Mouse (Mus musculus) kidney, adult 8-10 months (tissue): ENCODE results near the gene Gm20219.
A peak's percentile ranks its signal among the peaks of the same experiment; 100 is the strongest.
"Not testable (repeated sequence)": the region's sequence is repeated elsewhere in the genome, so short reads cannot be mapped to it uniquely, and the experiment has no call there.

Experiments
- DNase-seq, 2 experiments: peaks; one replicate each; pipeline ENCODE4 v3.0.0; 2022

Gene Gm20219

DNA sequence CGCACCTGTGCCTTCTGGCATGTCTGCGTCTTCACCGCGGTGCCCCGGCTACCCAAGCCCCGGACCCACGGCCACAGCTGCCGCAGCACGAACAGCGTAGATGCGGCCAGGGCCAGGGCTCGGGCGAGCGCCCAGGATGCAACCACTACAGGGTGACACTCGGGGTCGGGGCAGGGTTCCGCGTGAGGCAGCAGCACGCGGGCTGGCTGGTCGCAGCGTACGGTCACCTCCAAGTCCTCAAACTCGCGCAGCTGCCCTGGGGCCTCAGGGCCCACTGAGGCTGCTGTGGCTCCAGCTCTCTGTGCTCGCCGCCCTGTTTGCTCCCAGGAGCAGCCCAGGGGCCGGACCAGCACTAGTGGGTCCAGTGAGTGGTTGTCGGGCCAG lies 42.5 kb downstream of the Gm20219 start:
- DNase-seq: no peak

DNA sequence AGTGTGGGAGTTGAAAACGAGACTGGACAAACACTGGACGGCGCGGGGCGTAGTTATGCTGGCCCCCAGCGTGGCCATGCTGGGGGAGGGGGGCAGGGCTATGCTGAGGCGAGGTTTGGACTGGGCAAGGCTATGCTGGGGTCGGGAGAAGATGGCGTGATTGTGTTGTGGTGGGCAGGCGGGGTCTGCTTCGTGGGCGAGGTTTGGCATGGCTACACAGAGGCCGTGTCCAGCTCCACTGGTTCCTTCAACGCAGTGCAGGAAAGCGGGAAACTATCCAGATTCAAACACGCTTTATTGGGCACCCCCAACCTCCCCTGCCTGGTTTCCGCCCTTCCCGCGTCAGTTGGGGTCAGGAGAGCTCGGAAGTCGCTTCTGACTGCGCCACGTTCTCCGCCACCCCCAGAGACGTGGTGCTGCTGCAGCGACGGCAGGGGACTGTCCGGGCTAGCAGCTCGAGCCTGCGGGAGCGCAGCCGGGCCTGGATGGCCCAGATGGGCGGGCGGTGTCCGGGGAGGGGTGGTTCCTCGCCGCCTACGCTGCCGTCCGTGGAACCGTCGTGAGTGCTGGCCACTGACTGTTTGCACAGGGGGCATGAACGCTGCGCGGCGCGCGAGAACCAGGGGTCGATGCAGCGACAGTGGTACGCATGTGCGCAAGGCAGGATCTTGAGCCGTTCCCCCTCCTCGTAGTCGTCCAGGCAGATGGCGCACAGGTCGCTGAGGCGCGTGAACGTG lies 43.0 kb downstream of the Gm20219 start:
- no peak for DNase-seq

DNA sequence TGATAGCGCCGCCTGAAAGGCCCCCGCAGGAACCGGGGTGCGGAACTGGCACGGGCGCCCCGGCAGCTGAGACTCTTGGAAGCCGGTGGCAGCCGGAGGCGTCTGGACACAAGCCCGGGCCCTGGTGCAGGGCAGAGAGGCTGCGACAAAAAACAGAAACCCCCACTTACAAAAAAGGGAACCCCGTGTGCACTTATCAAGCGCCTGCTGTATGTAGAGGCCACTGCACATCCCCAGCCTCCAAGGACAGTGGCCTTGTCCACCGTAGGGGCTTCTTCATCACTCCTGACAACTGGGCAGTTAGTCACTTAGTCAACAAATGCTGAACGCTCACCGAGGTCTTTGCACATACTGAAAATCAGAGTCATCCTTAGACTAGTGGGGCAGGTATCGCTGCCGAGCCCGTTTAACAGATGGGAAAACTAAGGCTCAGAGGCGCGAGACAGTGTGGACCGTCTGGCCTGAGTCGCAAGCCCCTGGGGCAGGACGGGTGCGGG lies 43.7 kb downstream of the Gm20219 start:
- no peak for DNase-seq

DNA sequence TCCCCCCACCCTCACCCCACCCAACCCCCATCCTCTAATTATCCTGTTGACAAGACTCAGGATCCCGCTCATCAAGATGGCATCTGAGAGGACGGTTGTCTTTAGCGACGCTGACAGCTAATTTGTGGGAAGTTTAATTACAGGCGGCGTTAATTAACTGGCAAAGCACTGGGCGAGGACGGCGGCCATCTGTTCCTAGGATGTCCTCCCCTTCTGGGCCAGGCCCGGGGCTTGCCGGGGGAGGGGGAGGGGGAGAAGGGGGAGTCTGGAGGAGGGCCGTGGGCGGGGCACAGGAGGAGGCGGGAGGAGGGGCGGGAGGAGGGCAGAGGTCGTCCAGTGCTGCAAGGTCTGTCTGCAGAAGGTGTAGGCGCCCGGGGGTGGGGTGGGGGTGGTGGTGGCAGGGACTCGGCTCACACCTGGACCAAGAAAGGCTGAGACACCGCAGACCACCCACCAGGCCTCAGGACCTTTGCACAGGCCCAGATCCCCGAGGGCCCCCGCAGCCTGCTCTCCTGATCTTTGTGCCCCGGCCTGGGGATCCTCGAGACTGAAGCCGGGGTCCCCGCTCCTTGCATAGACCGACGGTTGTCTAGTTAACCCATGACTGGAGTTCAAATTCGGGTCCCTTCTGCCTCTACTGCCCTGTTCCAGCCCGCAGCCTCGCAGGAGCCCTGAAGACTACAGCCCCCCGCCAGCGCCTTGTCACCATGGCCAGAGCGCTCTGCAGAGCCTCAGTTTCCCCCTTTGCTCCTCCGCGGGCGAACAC lies 44.3 kb downstream of the Gm20219 start:
- DNase-seq: no peak

DNA sequence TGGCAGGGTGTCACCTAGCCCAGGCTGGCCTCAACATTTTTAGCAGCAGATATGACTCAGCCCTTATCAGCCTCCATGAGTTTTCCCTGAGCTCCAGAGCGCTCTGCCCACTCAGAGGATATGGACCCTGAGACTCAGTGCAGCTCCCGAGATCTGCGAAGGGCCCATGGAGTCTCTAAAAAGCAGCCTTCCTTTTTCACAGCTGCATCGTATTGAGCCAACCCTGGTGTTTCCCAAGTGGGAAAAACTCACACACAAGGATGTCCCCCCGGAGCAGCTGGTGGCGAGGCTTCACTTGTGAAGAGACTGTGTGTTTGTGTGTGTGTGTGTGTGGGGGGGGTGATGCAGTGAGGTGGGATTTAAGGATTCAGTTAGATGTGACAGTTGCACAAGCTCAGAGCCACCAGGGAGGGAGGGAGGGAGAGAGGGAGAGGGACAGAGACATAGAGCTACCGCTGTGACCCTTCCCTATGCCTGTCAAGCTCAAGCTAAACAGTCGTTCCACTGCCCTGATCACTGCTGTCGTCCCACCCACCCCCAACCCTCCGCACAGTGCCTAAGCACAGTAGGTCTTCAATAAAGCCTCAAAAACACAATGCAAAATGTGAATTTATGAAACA lies 45.1 kb downstream of the Gm20219 start:
- no peak for DNase-seq

DNA sequence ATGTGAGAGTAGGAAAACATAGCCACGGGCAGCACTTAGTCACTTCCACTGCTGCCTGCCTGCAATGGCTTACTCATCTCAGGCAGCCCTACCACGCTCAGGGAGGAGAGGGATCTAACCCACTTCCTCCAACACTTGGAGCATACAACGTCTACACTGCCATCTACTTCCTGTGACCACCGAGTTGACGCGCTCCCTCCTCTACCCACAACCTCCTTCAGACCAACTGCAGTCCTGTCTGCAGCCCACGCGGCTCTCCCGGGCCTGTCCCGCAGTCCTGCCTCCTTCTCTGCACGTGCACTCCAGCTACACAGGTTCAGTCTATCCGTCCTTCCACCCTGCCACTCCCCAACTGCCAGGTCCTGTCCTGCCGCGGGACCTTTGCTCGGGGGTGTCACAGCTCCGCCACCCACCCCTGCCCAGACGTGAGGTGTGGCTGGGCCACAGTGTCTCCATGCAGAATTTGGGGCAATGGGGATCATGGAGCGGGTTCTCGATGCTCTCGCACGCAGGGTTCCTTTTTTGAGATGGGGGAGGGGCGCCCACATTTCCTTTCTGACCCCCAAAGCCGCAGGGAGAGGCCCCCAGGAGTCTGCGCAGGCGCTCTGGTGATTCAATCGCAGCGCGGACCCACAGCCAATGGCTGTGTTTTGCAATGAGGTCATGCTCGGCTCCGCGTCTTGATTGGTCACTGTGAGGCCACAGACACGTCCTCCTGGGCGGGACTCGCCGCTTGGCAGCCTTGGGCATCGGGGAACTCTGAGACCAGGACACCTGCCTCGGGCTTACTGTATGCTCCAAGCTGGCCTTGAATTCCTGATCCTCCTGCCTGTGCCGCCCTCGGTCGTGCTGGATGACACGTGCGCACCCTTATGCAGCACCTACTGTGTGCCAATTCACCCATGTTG lies 46.8 kb downstream of the Gm20219 start:
- peak; percentile 94 for DNase-seq

DNA sequence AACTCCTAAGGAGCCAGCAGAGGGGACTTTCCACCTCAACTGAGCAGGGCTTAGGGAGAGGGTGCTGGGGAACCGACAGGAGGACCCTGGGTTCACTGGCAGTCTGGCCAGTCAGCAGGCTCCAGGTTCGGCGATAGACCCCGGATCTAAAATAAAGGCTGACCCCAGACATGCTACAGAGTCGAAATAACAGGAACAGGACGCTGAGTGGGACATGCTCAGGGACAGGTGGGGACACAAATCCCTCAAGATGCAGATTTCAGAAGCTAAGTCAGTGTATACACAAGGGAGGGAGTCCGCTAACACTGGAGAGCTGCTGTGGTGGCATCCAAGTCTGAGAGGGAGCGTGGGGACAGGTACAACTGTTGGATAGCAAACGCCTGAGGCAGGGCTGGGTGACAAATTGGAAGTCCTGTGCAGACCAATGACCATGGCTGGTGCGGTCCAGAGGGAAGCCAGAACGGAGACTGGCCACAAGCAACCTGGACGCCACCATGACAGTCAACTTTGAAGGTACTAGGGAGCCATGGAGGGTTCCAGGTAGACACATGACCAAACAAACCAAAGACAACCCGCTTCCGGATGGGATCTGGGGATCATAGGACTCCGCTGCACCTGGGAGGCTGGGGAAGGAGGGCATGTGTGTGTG lies 47.6 kb downstream of the Gm20219 start:
- no peak for DNase-seq

DNA sequence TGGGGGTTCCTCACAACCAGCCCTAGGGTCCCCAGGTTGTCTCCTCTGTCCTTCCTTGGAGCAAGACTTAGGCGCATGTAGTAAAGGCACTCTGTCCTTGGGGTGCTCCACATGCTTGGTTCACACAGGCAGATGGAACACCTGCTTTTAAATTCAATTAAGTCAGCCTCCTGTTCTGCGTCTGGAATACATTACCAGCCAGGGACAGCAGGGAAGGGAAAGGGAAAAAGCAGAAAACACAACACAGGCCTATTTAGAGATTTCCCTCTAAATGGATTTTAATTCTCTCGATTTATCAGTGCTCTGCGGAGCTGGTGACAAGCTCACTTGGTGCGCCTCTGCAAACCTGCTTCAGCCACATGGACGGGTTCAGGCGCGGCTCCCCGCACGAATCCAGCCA lies 48.8 kb downstream of the Gm20219 start:
- DNase-seq: no peak

DNA sequence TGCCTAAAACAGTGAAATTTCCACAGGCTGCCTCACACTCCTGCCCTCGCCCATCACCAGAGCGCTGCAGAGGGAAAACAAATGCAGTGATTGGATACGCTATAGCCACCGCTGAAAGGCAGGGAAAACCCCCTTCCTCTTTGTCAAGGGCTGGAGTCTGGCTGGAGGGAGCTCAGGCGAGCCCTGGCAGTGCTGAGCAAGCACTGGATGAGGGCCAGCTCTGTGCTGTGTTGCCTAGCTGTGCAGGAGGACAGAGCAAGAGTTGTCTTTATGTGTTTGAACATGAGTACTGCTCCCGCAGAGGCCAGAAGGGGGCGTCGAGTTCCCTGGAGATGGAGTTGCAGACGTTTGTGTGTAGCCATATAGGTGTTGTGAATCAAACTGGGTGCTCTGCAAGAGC lies 51.7 kb downstream of the Gm20219 start:
- peak in 1 of 2 experiments; percentile 29 for DNase-seq

DNA sequence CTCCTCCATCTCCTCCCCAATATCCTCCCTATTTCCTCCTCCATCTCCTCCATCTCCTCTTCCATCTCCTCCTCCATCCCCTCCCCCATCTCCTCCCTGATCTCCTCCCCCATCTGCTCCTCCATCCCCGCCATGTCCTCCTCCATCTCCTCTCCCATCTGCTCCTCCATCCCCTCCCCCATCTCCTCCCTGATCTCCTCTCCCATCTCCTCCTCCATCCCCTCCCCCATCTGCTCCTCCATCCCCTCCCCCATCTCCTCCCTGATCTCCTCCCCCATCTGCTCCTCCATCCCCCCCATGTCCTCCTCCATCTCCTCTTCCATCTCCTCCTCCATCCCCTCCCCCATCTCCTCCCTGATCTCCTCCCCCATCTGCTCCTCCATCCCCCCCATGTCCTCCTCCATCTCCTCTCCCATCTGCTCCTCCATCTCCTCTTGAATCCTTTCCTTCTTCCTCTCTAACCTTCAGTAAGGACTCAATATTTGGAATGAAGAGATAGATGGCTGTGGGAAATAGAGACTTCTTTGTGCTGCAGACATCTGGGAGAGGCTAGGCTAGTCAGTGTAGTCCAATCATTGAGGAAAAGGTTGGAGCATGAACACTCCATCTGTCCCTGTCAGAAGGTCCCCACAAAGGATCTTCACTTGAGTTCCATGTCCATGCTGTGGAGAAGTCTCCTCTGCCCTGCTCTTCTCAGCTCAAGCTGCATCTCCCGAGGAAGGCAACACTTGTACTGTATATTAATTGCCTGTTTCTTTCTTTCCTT lies 52.4 kb downstream of the Gm20219 start:
- DNase-seq: not testable (repeated sequence)
